Mouse (Mus musculus) MEL (cell line): Measurements from ENCODE around the gene Bmpr1b.

Source experiments
- CHD1 ChIP-seq: IDR thresholded peaks from 2 replicates; pipeline ENCODE4 v1.6.1; 2012; ENCODE audit warnings: low read depth, mild to moderate bottlenecking, inconsistent platforms, low read length, improper control_type of control experiment
- CTCF ChIP-seq, 3 experiments: IDR thresholded peaks in 2 of 3; conservative IDR thresholded peaks in 1 of 3; 2 replicates each; pipeline ENCODE4 v1.5.1; 2011 to 2012; ENCODE audit warnings: low read length in 3 of 3, low read depth in 2 of 3, mild to moderate bottlenecking in 2 of 3, improper control_type of control experiment in 1 of 3, inconsistent platforms in 1 of 3, mixed read lengths in 1 of 3, moderate library complexity in 1 of 3; ENCODE audit not compliant: control insufficient read depth in 1 of 3, insufficient read depth in 1 of 3, poor library complexity in 1 of 3, severe bottlenecking in 1 of 3
- ETS1 ChIP-seq: IDR thresholded peaks from 2 replicates; pipeline ENCODE4 v1.6.1; 2012; ENCODE audit warnings: low read depth, mild to moderate bottlenecking, inconsistent platforms, low read length, improper control_type of control experiment, moderate library complexity
- KAT2A ChIP-seq: conservative IDR thresholded peaks from 2 replicates; pipeline ENCODE4 v1.6.1; 2012; ENCODE audit warnings: low read depth, low read length, improper control_type of control experiment, inconsistent platforms
- MAZ ChIP-seq: IDR thresholded peaks from 2 replicates; pipeline ENCODE4 v1.6.1; 2012; ENCODE audit warnings: low read depth, mild to moderate bottlenecking, inconsistent platforms, low read length, improper control_type of control experiment
- POLR2A ChIP-seq, 2 experiments: IDR thresholded peaks; 2 replicates each; pipeline ENCODE4 v1.6.1; 2011 to 2012; ENCODE audit warnings: low read length in 2 of 2, mild to moderate bottlenecking in 2 of 2, control low read depth in 1 of 2, improper control_type of control experiment in 1 of 2, low read depth in 1 of 2, moderate library complexity in 1 of 2; ENCODE audit not compliant: control insufficient read depth in 1 of 2, insufficient read depth in 1 of 2, poor library complexity in 1 of 2
- SIN3A ChIP-seq: IDR thresholded peaks from 2 replicates; pipeline ENCODE4 v1.6.1; 2012; ENCODE audit warnings: low read length, improper control_type of control experiment, inconsistent platforms
- USF1 ChIP-seq: IDR thresholded peaks from 2 replicates; pipeline ENCODE4 v1.6.1; 2014; ENCODE audit warnings: low read depth, mild to moderate bottlenecking, inconsistent platforms, low read length, improper control_type of control experiment, moderate library complexity

GRCm38 (mm10) chr3:142048493-142048892 lies 120.7 kb downstream of the Bmpr1b start:
- TF ChIP-seq KAT2A (no peak), POLR2A (IDR thresholded peaks at IDR 0.05; ENCODE audit: control insufficient read depth in 1 of 2, insufficient read depth in 1 of 2, low read depth in 1 of 2, low read length in 2 of 2, poor library complexity in 1 of 2) (no peak), USF1 (no peak), CTCF (IDR thresholded peaks at IDR 0.05 in 2 of 3, conservative IDR thresholded peaks at IDR 0.05 in 1 of 3; ENCODE audit: control insufficient read depth in 1 of 3, insufficient read depth in 1 of 3, low read depth in 2 of 3, low read length in 3 of 3, poor library complexity in 1 of 3, severe bottlenecking in 1 of 3) (no peak), SIN3A (no peak), CHD1 (no peak), ETS1 (no peak), MAZ (no peak)
